Mouse (Mus musculus) thymus, postnatal 36 days (tissue): ENCODE data around the gene Slc12a3.
A peak's percentile ranks its signal among the peaks of the same experiment; 100 is the strongest.

Experiments
- DNase-seq, 2 experiments: peaks; one replicate each; pipeline ENCODE4 v3.0.0; 2022; ENCODE audit warnings: mixed read lengths in 2 of 2

Gene Slc12a3

GRCm38 (mm10) chr8:94333345-94333744, 4.3 kb downstream of the Slc12a3 start:
- DNase-seq: no peak

DNA sequence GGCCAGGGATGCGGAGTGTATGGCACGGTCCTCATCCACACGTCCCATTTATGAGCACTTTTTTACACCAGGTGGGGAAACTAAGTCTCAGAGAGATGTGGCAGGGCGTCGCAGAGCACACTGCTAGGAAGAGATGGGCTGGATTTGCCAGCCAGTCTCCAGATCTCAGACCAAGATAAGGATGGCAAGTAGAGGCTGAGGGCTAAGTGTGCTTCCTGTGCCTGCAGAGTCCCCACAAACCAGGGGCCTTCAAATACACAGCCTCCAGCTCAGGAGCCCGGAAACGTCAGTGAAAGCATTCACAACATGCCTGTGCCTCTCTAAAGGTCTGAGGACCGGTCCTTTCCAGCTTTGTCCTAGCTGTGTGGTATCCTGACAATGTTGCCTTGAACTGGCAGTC, 8.6 kb downstream of the Slc12a3 start:
- DNase-seq: no peak

- no peak for DNase-seq
These were observed 11.8 kb downstream of the Slc12a3 start for GRCm38 (mm10) chr8:94340796-94341195.

DNA sequence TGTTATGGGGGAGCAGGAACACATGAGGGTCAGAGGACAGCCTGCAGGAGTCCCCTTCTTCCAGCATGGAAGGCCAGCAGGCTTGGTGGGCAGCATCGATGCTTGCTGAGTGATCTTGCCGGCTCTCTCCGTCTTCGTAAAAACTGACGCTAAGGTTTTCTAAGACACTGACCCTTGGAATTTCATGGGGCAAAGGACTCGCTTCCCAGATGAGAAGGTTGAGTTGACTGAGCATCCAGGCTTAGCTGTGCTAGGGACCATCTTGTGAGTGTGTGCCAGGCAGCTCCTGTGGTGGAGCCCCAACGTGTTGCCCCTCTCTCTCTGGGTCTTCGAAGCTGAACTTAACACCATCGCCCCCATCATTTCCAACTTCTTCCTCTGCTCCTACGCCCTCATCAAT, 13.7 kb downstream of the Slc12a3 start:
- no peak for DNase-seq

DNA sequence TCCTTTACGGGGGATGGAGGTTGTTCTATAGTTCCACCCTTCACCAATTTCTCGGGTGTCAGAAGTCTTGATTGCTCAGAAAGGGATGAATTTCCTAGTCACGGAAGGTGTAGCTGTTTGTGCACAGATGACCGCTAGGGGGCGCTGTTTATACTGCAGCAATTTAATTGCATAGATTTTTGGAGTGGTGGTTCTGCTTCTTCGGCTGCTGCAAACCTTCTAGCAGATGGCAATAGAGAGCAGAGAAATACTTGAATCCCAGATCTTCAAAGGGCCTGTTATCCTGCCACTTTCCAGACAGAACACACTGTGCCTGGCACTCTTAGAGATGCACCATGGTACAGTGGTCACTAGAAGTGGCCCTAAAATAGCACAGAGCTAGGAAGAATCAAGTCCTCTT, 14.3 kb downstream of the Slc12a3 start:
- peak; percentile 73 to 77 for DNase-seq

GRCm38 (mm10) chr8:94343778-94344320, 14.8 kb downstream of the Slc12a3 start:
- no peak for DNase-seq

DNA sequence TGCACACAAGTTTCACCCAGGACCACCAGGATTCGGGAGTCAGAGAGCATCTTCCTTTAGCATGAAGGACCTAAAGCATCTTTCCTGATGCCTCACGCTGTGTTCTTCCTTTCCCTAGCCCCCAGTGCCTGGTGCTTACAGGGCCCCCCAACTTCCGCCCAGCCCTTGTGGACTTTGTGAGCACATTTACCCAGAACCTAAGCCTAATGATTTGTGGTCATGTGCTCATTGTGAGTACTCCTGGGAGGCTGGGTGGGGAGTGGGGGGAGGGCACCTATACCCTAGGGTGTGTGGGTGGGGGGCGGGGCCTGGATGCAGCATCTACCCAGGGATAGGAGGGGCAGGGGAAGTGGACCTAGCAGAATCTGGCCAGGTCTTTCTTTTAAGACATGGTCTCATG, 16.7 kb downstream of the Slc12a3 start:
- DNase-seq: no peak

DNA sequence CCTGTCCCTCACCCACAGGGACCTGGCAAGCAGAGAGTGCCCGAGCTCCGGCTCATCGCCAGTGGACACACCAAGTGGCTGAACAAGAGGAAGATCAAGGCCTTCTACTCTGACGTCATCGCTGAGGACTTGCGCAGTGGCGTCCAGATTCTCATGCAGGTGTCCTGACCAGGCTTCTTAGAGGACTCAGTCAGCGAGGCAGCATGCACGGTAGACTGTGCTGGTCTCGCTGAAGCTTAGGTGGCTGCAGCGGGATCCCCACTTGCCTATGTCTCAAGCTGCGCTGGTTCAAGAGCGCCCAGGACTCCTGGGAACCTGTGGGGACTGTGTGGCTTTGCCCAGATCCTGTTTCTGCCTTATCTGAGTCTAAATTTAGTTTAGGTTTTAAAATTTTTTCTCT, 17.3 kb downstream of the Slc12a3 start:
- no peak for DNase-seq

DNA sequence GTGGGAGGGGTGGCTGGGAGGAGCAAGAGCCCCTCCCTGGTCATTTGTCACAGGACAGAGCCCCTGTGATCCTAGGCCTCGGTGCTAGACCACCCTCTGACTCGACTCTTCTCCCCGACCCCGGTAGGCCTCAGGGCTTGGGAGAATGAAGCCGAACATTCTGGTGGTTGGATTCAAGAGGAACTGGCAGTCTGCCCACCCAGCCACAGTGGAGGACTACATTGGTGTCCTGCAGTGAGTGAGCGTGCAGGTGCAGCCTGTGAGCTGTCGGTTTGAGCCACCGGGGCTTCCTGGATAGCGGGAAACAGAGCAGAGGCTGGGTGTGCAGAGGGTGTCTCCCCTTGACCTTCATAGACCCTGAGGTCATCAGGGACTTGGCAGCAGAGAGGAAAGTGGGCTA, 19.4 kb downstream of the Slc12a3 start:
- peak; percentile 19 to 46 for DNase-seq

- no peak for DNase-seq
These were observed 25.1 kb downstream of the Slc12a3 start for GRCm38 (mm10) chr8:94354069-94354531.

DNA sequence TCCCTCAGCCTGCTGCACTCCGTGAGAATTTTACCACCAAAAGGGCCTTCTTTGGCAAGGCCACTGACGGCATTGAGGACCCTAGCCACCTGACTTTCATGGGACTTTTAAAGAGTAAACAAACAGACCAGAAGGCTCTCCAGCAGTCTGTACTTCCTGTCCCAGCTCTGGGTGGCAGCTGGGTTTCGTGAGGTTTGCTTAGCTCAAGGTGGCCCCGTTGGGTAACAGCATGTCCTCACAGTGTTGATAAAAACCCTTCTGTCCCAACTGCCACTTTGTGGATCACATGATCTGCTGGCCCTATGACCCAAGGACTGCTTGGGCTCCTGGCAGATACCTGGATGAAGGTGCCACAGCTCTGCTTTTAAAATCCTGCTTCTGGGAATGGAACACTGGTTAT, 25.6 kb downstream of the Slc12a3 start:
- peak; percentile 61 to 67 for DNase-seq

- DNase-seq: no peak
These were observed 28.2 kb downstream of the Slc12a3 start for GRCm38 (mm10) chr8:94357220-94357619.

DNA sequence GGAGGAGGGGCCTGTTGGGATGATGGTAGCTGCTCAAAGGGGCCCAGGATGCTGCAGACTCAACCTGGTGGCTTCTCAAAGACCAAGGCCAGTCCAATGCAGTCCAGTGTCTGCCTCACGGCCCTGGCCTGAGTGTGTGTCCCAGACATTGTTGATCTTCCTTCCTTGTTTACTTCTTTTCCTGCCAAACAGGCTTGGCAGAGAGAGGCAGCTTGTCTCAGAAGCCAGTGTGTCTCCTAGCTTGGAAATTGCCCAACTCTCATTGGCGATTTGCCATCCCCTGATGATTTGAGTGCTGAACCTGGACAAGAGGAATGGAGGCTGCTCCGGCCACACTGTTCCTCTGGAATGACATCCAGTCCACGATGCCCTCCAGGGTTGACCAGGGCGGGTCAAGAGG, 29.5 kb downstream of the Slc12a3 start:
- no peak for DNase-seq

- DNase-seq: no peak
These were observed 32.9 kb downstream of the Slc12a3 start for GRCm38 (mm10) chr8:94361774-94362431.

GRCm38 (mm10) chr8:94362607-94363239, 33.7 kb downstream of the Slc12a3 start:
- no peak for DNase-seq

DNA sequence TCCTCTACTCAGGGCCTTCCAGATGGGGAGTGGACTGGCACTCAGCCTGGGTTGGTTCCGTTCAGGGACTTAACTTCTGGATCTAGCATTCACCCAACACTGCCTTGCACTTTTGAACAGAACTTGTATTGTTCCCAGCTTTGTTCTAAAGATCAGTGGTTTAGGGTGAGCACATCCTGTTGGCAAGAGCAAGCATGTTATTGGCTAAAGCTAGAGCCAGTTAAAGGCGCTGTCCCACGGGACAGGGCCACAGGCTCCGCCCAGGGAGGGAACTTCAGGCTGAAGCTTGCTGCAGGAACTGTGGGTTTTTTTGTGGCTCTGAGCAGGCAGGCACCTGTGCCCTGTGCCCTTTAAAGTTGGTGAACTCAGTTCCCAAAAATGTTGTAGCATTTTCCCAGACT, 34.3 kb downstream of the Slc12a3 start:
- peak; percentile 85 to 94 for DNase-seq

- DNase-seq: peak in 1 of 2 experiments; percentile 29
These were observed 34.9 kb downstream of the Slc12a3 start for GRCm38 (mm10) chr8:94363906-94364305.

DNA sequence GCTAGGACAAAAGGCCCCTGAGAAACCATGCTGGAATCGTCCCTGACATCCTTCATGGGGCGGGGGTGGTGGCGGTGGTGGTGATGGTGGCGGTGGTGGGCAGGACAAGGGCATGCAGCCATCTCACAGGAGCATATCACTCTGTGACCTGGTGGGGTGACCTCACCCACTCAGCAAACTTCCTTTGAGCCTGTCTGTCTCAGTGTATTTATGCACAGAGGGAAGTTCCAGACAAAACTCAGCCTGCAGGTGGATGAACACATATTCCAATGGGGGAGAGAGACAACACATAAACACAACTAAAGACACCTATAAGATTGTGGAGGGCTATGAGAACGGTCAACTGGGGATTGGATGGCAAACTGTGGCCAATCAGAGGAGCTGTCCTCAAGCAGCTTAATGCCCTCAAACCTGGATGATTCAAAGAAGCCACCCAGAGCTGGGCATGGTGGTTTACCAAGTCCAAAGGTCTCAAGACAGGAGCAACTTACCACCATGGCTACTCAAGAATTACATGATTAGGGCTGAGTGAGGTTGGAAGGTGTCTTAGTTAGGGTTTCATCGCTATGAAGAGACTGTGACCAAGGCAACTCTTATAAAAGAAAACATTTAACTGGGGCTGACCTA, 35.8 kb downstream of the Slc12a3 start:
- no peak for DNase-seq

DNA sequence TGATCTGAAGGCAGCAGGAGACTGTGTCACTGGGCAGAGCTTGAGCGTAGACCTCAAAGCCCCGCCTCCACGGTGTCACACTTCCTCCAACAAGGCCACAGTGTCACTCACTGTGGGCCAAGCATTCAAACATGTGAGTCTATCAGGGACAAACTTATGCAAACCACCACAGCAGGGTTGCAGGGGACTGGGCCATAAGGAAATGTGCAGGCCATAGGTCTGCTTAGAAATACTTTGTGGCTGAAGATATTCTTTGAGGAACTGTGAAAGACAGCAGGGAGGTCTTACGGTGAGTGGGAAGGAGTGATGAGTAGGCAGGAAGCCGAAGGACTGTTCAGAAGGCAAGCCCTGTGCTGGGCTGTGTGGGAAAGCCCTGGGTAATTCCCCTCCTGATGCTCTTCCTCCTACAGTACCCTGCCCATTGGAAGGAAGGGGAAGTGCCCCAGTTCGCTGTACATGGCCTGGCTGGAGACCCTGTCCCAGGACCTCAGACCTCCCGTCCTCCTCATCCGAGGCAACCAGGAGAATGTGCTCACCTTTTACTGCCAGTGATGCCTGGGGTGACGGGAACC, 36.5 kb downstream of the Slc12a3 start:
- peak; percentile 78 to 83 for DNase-seq

DNA sequence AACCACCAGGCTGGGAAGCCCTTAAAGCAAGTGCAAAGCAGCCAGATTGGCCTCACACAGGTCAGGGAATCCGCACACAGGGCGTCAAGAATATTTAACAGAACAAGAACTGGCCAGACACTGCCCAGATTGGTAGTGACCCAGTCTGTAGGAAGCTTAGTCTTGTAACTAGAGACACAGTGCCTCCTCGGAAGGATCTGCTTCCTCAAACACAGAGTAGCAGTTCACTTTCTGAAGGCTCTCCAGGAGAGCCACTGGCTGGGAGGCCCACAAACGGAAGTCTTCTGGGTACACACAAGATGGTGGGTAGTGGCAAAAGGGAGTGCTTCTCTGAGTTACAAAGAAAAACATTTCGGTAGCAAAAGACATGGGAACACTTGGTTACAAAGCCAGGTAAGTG, 41.8 kb downstream of the Slc12a3 start:
- DNase-seq: no peak

GRCm38 (mm10) chr8:94372955-94373599, 44.1 kb downstream of the Slc12a3 start:
- no peak for DNase-seq

GRCm38 (mm10) chr8:94375551-94375991, 46.6 kb downstream of the Slc12a3 start:
- DNase-seq: no peak

- DNase-seq: no peak
These were observed 47.2 kb downstream of the Slc12a3 start for GRCm38 (mm10) chr8:94376176-94376575.
